Mouse (Mus musculus) left cerebral cortex, postnatal 4 days (tissue): ENCODE data around the gene Cgnl1. TPM values are rescaled to one million over a fixed set of nuclear protein-coding genes. Genes with fewer than 3 reads are reported as not detected.

Source experiments
- DNase-seq: peaks from one replicate; pipeline ENCODE4 v3.0.0-alpha.2; 2022
- intact Hi-C: fragments of 180-260 bp; cut with DNase I; formaldehyde crosslinking; loops from one replicate; pipeline ENCODE4 v1.15.1; 2025
- total RNA-seq, 2 experiments: library from RNA; stranded (reverse); gene quantifications; 2 replicates each; pipeline ENCODE4 v1.2.3; 2021

Cgnl1 gene
- 10 to 100 TPM in 1 of 2 experiments, 1 to 10 TPM in 1; 9.9 to 10.9 TPM for total RNA-seq

GRCm38 (mm10) chr9:71770991-71771767 lies at the start of gene Cgnl1:
Cgnl1 (minus strand) TSS chr9:71771602.
- DNase-seq: peak; percentile 48
- intact Hi-C loops: no loop called here

DNA sequence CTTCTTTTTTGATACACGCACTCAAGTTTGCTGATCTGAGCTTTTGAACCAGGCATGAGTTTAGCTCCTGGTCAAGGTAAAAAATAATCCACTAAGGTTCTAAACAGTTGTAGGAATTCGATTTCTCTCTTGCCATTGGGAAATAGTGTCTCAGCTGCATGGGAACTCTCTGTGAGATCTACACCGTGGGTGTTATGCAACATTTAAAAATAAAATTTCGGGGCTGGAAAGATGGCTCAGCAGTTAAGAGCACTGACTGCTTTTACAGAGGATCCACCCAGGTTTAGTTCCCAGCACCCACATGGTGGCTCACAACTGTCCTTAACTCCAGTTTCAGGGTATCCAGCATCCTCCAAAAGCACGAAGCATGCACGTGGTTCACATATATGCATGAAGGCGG lies 47.1 kb upstream of the Cgnl1 start:
- intact Hi-C loops: no loop called here
- DNase-seq: no peak

- intact Hi-C loops: no loop called here
- no peak for DNase-seq
Observed at GRCm38 (mm10) chr9:71816121-71816520, 44.7 kb upstream of the Cgnl1 start.

GRCm38 (mm10) chr9:71813565-71813964 lies 42.2 kb upstream of the Cgnl1 start:
- intact Hi-C loops: no loop called here
- DNase-seq: no peak

DNA sequence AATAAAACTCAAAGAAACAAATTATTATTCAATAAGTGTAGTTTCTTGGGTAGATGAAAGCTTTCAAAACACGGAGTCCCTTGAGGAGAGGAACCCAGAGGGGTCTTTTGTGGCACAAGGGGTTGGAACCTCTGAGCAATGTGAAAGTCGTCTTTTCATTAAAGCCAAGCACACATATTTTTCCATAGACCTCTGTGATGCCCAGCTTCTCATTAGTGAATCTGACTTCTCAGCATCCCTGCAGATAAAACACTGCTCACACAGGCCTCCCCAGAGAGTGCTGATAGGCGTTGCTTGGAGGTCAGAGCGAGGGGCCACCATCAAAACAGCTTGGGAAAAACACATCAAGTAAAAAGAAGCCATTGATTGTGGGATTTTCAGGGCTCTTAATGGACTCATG lies 41.5 kb upstream of the Cgnl1 start:
- no peak for DNase-seq
- intact Hi-C loops: no loop called here

DNA sequence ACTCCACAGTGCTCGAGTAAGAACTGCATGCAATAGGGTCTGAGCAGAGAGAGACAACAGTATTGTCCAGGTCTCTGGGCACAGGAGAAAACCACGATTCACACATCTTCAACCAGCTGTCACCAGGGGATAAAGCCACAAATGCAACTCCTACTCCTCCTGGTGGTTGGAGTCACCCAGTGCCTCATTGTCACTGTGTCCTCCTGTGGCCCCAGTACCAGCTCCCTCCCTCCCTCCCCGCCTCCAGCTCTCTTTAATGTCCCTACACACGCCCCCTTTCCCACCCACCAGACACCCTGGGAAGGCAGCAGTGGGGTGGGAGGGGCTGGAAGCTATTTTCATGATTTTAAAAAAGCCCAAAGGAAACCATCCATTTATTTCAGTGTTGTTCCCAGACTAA lies 41.0 kb upstream of the Cgnl1 start:
- intact Hi-C loops: no loop called here
- no peak for DNase-seq

DNA sequence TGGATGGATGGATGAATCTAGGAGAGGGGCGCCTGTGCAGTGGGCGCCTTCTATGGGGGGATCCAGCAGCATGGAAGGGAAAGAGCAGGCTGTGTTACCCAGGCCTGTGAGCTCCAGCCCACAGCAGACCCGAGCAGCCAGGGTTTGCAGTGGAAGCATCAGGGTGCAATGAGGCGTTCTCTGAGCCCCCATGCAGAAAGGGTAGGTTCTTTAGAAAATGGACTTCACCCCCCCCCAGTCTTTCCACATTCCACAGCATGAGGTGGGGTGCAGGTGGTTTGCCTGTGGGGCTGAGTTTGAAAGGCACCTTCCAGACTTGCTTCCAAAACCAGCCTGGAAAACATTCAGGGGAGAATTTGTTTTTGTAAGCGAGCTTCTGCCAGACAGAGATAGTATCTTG lies 40.0 kb upstream of the Cgnl1 start:
- no peak for DNase-seq
- intact Hi-C loops: no loop called here

GRCm38 (mm10) chr9:71810723-71811122 lies 39.3 kb upstream of the Cgnl1 start:
- intact Hi-C loops: no loop called here
- no peak for DNase-seq

DNA sequence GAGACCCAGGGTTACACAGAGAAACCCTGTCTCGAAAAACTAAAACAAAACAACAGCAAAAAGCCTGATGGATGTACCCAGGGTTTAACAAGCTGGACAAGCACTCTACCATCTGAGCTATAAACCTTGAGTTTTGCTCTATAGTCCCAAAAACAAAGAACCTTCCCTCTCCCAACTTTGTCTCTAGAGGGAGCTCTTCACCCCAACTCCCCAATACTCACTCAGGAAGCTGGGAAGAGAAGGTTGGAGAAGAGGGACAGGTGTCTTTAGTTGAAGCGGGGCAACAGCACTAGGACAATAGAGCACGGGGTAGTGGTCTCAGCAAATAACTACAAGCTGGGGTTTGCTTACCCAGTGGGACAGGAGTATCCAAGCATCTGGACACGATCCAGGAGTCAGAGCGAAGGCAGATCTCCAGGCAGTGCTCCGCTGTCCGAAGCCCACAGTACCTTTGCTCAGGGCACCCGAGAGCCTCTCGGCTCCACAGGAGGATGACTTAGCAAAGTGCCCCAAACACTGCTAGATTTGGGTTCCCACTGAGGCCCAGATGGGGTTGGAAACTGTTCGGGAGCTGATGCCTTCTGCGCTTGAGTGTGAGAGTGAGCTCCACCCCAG lies 37.3 kb upstream of the Cgnl1 start:
- intact Hi-C loops: no loop called here
- no peak for DNase-seq

GRCm38 (mm10) chr9:71807801-71808200 lies 36.4 kb upstream of the Cgnl1 start:
- intact Hi-C loops: loop anchor here (2.0 kb wide), 1 partner anchor 163 kb away; no protein-coding TSS in a partner anchor
- DNase-seq: no peak

DNA sequence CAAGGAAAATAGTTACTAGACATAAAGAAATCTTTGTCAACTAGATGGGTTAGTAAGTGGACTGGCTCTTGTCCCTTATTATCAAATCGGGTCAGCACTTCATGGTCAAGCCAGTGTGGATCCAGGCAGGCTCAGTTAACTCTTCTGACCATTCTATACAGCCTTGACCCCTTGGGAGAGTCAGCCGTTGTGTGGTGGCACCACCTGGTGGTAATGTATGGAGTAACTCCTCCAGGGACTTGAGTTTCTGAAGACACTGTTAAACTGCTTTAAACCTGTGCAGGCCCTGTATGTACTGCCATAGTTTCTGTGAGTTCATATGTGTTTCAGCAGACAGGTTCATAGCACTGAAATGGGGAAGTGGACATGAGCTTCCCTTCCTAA lies 35.0 kb upstream of the Cgnl1 start:
- intact Hi-C loops: loop anchor here (2.0 kb wide), 1 partner anchor 162 kb away; no protein-coding TSS in a partner anchor
- DNase-seq: peak; percentile 82

GRCm38 (mm10) chr9:71805646-71806421 lies 34.4 kb upstream of the Cgnl1 start:
- intact Hi-C loops: loop anchor here (2.0 kb wide), 1 partner anchor 161 kb away; no protein-coding TSS in a partner anchor
- no peak for DNase-seq

GRCm38 (mm10) chr9:71804116-71804515 lies 32.7 kb upstream of the Cgnl1 start:
- no peak for DNase-seq
- intact Hi-C loops: no loop called here

- DNase-seq: no peak
Observed at GRCm38 (mm10) chr9:71803281-71803680, 31.9 kb upstream of the Cgnl1 start.

DNA sequence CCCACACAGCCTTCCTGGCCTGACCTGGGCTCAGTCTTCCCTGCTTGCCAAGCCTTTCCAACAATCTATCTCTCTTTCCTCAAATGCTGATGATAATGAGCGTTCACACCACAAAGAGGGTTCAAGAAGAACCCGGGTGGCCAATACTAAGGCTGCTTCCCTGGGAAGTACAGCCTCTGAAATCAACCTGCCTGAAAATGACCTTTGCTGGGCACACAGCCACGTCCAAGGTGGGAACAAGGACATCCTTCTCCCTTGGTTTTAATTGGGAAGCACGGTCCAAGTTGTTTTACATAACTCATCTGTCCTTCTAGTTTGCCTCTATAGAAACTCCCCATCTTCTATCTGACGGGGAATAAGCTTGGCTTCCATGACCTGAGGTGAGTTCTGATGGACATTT lies 28.2 kb upstream of the Cgnl1 start:
- intact Hi-C loops: no loop called here
- no peak for DNase-seq

More at GRCm38 (mm10) chr9:71803281-71803680, 31.9 kb upstream of the Cgnl1 start:
- intact Hi-C loops: no loop called here

DNA sequence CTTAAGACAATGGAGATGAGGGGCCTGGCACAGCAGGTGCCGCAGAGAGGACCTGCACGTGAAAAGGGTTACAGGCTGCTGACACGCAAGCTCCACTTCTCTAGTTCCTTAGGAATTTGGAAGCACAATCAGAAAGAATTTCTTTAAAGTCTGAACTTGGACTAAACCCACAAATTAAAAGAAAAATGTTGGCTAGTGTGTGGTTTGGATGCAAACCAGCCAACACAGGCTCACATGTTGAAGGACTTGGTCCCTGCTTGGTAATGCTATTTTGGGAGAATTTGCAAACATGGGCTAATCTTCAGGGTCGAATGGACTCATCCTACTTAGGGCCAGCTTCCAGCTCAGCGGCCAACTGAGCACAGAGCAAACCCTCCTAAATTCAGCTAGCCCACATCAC lies 26.8 kb upstream of the Cgnl1 start:
- DNase-seq: no peak

DNA sequence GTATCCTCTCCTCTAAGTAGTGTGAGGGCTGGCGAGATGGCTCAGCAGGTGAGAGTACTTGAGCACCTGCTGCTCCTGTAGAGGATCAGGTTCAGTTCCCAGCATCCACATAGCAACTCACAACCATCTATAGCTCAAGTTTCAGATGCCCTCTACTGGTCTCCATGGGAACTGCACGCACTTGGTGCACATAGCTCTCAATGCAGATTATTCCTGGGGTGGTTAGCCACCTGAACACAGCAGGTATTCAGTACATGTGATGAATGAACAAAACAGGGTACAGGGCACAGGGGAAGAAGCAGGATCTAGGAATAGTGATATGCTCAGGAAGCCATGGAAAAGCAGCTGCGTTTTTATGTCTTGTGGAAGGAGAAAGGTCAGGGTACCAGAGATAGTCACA lies 6.0 kb upstream of the Cgnl1 start:
- DNase-seq: no peak
- intact Hi-C loops: no loop called here

More for the DNA sequence above, 26.8 kb upstream of the Cgnl1 start:
- intact Hi-C loops: no loop called here

- intact Hi-C loops: no loop called here
Observed at GRCm38 (mm10) chr9:71776337-71776736, 4.9 kb upstream of the Cgnl1 start.

DNA sequence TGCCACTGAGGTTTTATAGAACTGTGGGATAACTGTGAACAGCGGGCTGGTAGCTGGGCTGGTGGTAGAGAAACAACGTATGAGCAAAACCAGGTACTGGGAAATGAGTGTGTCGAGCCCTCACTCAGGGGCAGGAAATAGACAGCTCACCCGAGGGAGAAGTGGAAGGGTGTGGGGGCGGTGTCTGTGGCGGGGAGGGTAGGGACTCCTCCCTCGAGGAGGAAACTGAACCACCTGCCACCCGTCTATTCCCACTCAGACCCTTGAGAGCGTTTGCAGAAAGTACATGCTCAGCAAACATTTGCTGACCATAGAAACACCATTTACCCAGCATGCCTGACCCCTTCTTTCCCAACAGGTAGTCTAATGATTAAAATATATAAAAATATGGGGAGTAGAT lies 2.2 kb upstream of the Cgnl1 start:
- intact Hi-C loops: no loop called here
- no peak for DNase-seq

More at GRCm38 (mm10) chr9:71776337-71776736, 4.9 kb upstream of the Cgnl1 start:
- DNase-seq: peak; percentile 57

DNA sequence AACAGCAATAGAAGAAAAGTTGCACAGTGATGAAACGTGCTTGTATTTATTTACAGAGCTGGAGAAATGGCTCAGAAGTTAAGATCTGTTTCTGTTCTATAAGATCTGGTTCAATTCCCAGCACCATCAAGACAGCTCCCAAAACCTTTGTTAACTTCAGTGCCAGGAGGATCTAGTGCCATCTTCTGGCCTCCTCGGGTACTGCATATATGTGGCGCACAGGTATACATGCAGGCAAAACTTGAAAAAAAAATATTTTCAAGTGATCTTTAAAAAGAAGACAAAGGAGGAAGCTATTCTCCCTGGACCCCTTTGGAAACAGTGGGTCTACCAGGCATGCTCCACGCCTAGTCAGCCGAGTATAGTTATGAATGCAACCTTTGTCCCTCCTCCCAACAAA lies 936 bp upstream of the Cgnl1 start:
- DNase-seq: peak; percentile 27

GRCm38 (mm10) chr9:71770484-71770883 lies 918 bp downstream of the Cgnl1 start:
- DNase-seq: no peak
- intact Hi-C loops: no loop called here

More for the DNA sequence above, 936 bp upstream of the Cgnl1 start:
- intact Hi-C loops: no loop called here
